Mouse (Mus musculus) heart, embryonic 12.5 days (tissue): ENCODE measurements at regions not wholly inside any gene's neighbourhood (a gene's known extent, or its start where the extent isn't known, plus 50 kb on each side); places are given as distances from the start of the nearest gene placed in this dataset.

ENCODE experiments used
- ATAC-seq: fragments of 200-750 bp; cut with Nextera tagmentation; 2 replicates; pipeline ENCODE4 v1.8.0; 2017; ENCODE audit warnings: moderate TSS enrichment, moderate library complexity; ENCODE audit not compliant: insufficient number of reproducible peaks, low FRiP score
- H3K27ac ChIP-seq: fragments of 300-500 bp; sonication (generic); 2 replicates; pipeline ENCODE4 v1.5.1; 2016; ENCODE audit warnings: mild to moderate bottlenecking, moderate library complexity; ENCODE audit not compliant: poor library complexity, severe bottlenecking
- H3K27me3 ChIP-seq: fragments of 300-500 bp; sonication (generic); replicated peaks from 2 replicates; pipeline ENCODE4 v1.6.1; 2016; ENCODE audit warnings: mild to moderate bottlenecking, moderate library complexity
- H3K36me3 ChIP-seq: fragments of 300-500 bp; sonication (generic); 2 replicates; pipeline ENCODE4 v1.6.1; 2016; ENCODE audit warnings: mild to moderate bottlenecking, moderate library complexity
- H3K4me1 ChIP-seq: fragments of 300-500 bp; sonication (generic); replicated peaks from 2 replicates; pipeline ENCODE4 v1.6.1; 2016; ENCODE audit warnings: mild to moderate bottlenecking
- H3K4me2 ChIP-seq: fragments of 300-500 bp; sonication (generic); 2 replicates; pipeline ENCODE4 v1.6.1; 2016; ENCODE audit warnings: mild to moderate bottlenecking, moderate library complexity
- H3K4me3 ChIP-seq: fragments of 300-500 bp; sonication (generic); 2 replicates; pipeline ENCODE4 v1.5.1; 2016; ENCODE audit warnings: mild to moderate bottlenecking
- H3K9ac ChIP-seq: fragments of 300-500 bp; sonication (generic); 2 replicates; pipeline ENCODE4 v1.6.1; 2016; ENCODE audit warnings: mild to moderate bottlenecking, moderate library complexity
- H3K9me3 ChIP-seq: fragments of 300-500 bp; sonication (generic); replicated peaks from 2 replicates; pipeline ENCODE4 v1.6.1; 2016; ENCODE audit warnings: mild to moderate bottlenecking, moderate library complexity
- WGBS: fragments of 180-500 bp; shearing (Covaris S2); methylation state at CpG from one replicate; pipeline ENCODE4 v1.1.7; 2016; 5-methylcytosine and 5-hydroxymethylcytosine counted together

DNA sequence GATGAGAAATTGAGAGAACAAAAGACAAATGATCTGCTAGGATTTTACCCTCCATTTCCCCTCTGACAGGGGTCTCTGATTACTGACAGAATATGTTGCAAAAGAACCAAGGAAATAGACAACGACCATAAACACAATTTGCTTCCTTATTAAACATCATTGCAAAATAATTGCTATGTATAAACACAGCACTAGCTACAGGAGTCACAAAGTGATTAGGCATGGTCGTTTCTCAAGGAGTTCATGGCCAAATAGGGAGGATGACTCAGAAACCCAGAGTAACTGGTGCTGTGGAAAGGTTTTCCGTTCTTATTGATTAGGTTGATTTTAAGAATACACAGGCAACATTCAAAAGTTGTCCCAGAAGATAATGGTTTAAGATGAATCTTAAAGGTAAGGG, 180.4 kb downstream of the Gm12728 start:
- peaks cover 6% of the 10 kb centered on the region; the same call in 1 of the 2 replicates for H3K27me3 ChIP-seq
- H3K4me2 ChIP-seq, result no peak overlapping the region
- no peak overlapping the region for H3K27ac ChIP-seq
- no peaks in the 10 kb centered on the region for H3K36me3 ChIP-seq
- no peaks in the 10 kb centered on the region for H3K9me3 ChIP-seq
- 64% methylated on average over 3 of the region's 3 CpGs for WGBS
- H3K9ac ChIP-seq, result no peak overlapping the region
- no peak overlapping the region for H3K4me3 ChIP-seq
- ATAC-seq, result no peak
- H3K4me1 ChIP-seq, result no peaks in the 10 kb centered on the region

- Histone ChIP-seq H3K4me3 (no peak overlapping the region), H3K27ac (no peak overlapping the region), H3K4me1 (no peaks in the 10 kb centered on the region), H3K36me3 (no peaks in the 10 kb centered on the region), H3K27me3 (no peaks in the 10 kb centered on the region), H3K9me3 (no peaks in the 10 kb centered on the region), H3K9ac (no peak overlapping the region), H3K4me2 (no peak overlapping the region)
- 82% methylated on average over 3 of the region's 3 CpGs for WGBS
- no peak for ATAC-seq
Observed at GRCm38 (mm10) chr4:105972736-105973135, 183.1 kb downstream of the Gm12728 start.

DNA sequence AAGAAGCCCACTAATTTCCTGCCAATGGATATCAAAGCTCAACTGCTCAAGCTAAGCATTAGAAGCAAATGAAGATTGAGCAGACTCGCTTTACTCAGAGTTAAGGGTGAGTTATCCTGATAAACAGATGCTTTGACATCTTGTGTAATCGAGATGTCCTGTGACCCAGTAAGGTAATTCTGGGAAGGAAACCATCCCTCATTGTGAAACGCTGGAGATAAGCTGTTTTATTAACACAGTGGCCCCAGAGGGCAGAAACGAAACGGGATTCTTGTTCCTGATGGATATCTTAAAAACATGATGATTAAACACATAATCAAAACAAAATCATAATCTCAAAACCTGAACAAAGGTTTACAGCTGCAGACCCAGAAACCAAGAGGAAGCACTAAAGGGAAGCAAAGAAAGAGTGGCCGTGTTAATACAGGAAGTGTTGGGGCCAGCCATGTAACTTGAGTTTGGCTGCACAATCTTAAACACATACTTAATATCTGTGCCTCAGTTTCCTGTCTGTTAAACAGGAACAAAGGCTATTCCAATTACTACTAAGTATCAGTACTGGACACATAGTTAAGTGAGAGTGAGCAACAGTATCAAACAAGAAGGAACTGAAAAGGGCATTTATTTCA, 184.2 kb downstream of the Gm12728 start:
- H3K4me1 ChIP-seq, result no peaks in the 10 kb centered on the region
- H3K9me3 ChIP-seq, result no peaks in the 10 kb centered on the region
- no peak overlapping the region for H3K27ac ChIP-seq
- no peaks in the 10 kb centered on the region for H3K36me3 ChIP-seq
- no peak overlapping the region for H3K9ac ChIP-seq
- no peaks in the 10 kb centered on the region for H3K27me3 ChIP-seq
- no peak for ATAC-seq
- 51% methylated on average over 6 of the region's 6 CpGs for WGBS
- no peak overlapping the region for H3K4me2 ChIP-seq
- H3K4me3 ChIP-seq, result no peak overlapping the region

- H3K4me2 ChIP-seq, result no peak overlapping the region
- ATAC-seq, result no peak
- H3K27me3 ChIP-seq, result no peaks in the 10 kb centered on the region
- H3K4me1 ChIP-seq, result no peaks in the 10 kb centered on the region
- 71% methylated on average over 4 of the region's 4 CpGs for WGBS
- H3K9ac ChIP-seq, result no peak overlapping the region
- H3K9me3 ChIP-seq, result no peaks in the 10 kb centered on the region
- no peak overlapping the region for H3K4me3 ChIP-seq
- no peaks in the 10 kb centered on the region for H3K36me3 ChIP-seq
- no peak overlapping the region for H3K27ac ChIP-seq
Observed at GRCm38 (mm10) chr4:105974948-105975347, 185.3 kb downstream of the Gm12728 start.

DNA sequence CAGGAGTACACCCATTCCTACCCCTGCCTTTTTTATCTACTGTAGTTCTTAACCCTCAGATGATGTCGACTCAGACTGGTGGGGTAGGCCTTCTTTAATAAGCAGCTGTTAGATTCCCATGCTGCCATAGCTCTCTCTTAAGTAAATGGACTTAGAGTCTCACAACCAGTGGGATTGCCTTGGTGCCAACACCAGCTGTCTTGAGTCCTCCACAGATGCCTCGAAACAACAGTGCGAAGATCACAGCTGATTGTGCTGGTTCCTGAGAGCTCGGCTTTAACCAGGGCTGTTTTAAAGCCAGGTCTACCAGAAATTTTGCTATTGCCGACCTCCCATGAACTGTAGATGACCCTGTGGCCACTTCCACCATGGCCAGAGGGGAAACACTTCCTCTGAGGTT, 189.4 kb downstream of the Gm12728 start:
- 77% methylated on average over 5 of the region's 5 CpGs for WGBS

DNA sequence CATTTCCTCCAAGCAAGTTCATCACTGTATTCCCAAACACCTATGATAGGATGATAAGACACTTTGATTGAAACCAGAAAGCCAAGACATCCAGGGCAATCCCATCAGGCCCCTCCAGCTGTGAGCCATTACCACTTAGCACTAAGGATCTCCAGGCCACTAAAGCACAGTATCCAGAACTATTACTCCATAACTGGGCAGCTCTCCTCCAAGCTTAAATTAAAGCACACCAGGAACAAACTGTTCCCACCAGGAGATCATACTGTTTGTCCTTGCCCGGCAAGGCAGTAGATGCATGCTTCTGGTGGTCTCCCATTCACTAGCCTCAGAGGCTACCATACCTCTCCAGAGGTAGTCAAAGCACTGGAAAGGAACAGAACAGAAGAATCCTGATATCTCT, 193.3 kb downstream of the Gm12728 start:
- peaks cover 4% of the 10 kb centered on the region; the same call in 1 of the 2 replicates for H3K27me3 ChIP-seq
- no peaks in the 10 kb centered on the region for H3K4me1 ChIP-seq
- no peak overlapping the region for H3K27ac ChIP-seq
- no peaks in the 10 kb centered on the region for H3K9me3 ChIP-seq
- no peaks in the 10 kb centered on the region for H3K36me3 ChIP-seq
- no peak overlapping the region for H3K9ac ChIP-seq
- H3K4me2 ChIP-seq, result no peak overlapping the region
- 52% methylated on average over 1 of the region's 1 CpGs for WGBS
- ATAC-seq, result no peak
- H3K4me3 ChIP-seq, result no peak overlapping the region

More for the DNA sequence above, 189.4 kb downstream of the Gm12728 start:
- H3K9me3 ChIP-seq, result no peaks in the 10 kb centered on the region
- no peak overlapping the region for H3K27ac ChIP-seq
- H3K4me3 ChIP-seq, result no peak overlapping the region
- no peaks in the 10 kb centered on the region for H3K4me1 ChIP-seq
- no peak for ATAC-seq
- H3K4me2 ChIP-seq, result no peak overlapping the region
- H3K27me3 ChIP-seq, result 0 out of 2 replicates have a peak, but pooled peaks cover 4% of the 10 kb centered on the region
- H3K9ac ChIP-seq, result no peak overlapping the region
- H3K36me3 ChIP-seq, result no peaks in the 10 kb centered on the region

DNA sequence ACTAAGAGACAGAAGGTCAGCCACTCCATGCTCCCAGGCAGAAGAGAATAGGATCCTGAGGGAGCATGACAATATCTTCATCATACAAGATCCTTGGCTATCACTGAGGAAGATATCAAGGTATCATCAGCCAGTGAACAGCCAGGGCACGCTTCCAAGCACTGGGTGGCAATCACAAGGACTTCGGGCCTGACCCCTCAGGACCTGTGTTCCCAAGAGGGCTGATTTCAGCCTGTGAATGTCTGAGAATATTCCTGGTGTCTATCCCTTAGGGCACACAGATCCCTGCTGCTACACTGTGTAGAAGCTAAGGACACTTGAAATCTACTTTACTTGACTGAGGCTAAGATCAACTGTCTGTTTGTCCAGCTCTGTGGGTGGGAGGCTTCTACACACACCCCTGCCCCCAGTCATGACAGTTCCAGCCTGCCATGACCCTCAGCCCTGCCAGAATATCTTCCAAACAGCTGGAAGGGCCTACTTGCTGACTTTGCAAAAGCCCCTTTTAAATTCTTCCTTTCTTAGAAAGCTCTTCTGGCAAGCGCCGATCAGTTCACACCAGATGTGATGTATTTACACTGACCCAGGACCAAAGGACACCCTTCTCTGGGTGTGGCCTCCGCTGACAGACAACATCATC, 198.4 kb downstream of the Gm12728 start:
- Histone ChIP-seq H3K9ac (no peak overlapping the region), H3K4me2 (no peak overlapping the region), H3K9me3 (no peaks in the 10 kb centered on the region), H3K4me3 (no peak overlapping the region), H3K27ac (no peak overlapping the region), H3K27me3 (no peaks in the 10 kb centered on the region; the same call in 1 of the 2 replicates), H3K4me1 (no peaks in the 10 kb centered on the region), H3K36me3 (no peaks in the 10 kb centered on the region)
- ATAC-seq, result no peak
- 76% methylated on average over 5 of the region's 5 CpGs for WGBS

DNA sequence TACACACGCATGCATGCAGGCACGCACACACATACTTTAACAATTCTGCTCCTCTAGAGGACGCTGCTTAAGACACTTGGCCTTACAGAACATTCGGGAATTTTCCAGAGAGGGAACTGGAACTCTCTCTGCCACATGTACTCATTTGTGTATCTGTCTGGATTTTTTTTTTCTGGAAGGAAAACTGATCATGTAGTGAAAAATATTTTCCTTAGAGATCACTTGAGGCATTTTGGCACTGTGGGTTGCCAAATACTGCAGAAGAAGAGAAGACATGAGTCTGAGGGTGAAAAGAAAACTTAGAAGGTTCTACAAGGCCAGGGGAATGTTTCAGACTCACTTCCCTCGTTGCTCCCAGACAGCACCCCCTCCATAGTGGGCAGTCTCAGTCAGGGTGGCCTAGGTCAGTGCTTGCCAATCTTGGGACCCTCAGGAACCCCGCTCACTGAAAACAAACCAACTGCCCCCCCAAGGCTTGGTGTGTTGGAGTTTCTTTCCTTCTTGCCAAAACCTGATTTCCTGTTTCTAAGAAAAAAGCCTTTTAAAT, 203.0 kb downstream of the Gm12728 start:
- WGBS, result 81% methylated on average over 6 of the region's 6 CpGs
- Histone ChIP-seq H3K4me1 (no peaks in the 10 kb centered on the region), H3K9ac (no peak overlapping the region), H3K27me3 (no peaks in the 10 kb centered on the region), H3K4me2 (no peak overlapping the region), H3K4me3 (no peak overlapping the region), H3K27ac (no peak overlapping the region), H3K36me3 (no peaks in the 10 kb centered on the region), H3K9me3 (no peaks in the 10 kb centered on the region)
- ATAC-seq, result no peak

GRCm38 (mm10) chr4:105994390-105994798, 204.7 kb downstream of the Gm12728 start:
- no peaks in the 10 kb centered on the region; the same call in 1 of the 2 replicates for H3K27me3 ChIP-seq
- WGBS, result 76% methylated on average over 14 of the region's 14 CpGs
- H3K9me3 ChIP-seq, result no peaks in the 10 kb centered on the region
- no peaks in the 10 kb centered on the region for H3K36me3 ChIP-seq
- no peak overlapping the region for H3K4me3 ChIP-seq
- no peak overlapping the region for H3K27ac ChIP-seq
- no peaks in the 10 kb centered on the region for H3K4me1 ChIP-seq
- no peak for ATAC-seq
- H3K4me2 ChIP-seq, result no peak overlapping the region
- H3K9ac ChIP-seq, result no peak overlapping the region

DNA sequence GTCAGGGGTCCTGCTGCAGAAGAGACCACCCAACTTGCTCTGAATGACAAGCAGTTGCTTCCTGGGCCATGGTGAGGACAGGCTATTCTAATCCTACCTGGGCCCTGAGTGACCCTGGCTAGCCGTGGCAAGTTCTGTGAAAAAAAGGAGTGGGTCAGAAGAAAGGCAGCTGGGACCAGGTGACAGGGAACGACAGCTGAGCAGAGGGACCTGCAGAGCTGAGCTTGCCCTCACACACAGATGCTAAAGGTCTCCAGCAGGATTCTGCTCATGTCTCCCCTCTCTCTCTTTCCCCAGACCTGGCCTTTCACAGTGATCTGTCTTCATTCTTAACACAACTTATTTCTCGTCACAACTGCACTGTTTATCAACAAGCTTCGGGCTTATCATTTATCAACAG, 206.4 kb downstream of the Gm12728 start:
- no peaks in the 10 kb centered on the region for H3K36me3 ChIP-seq
- no peak overlapping the region for H3K27ac ChIP-seq
- no peak overlapping the region for H3K4me3 ChIP-seq
- ATAC-seq, result no peak
- no peaks in the 10 kb centered on the region for H3K9me3 ChIP-seq
- no peak overlapping the region for H3K9ac ChIP-seq
- no peak overlapping the region for H3K4me2 ChIP-seq
- H3K27me3 ChIP-seq, result no peaks in the 10 kb centered on the region; the same call in 1 of the 2 replicates
- WGBS, result 34% methylated on average over 4 of the region's 4 CpGs
- no peaks in the 10 kb centered on the region for H3K4me1 ChIP-seq

- WGBS, result 72% methylated on average over 3 of the region's 3 CpGs
- ATAC-seq, result no peak
Observed at GRCm38 (mm10) chr4:105996893-105997630, 207.4 kb downstream of the Gm12728 start.

More at GRCm38 (mm10) chr4:105996893-105997630, 207.4 kb downstream of the Gm12728 start:
- Histone ChIP-seq H3K9ac (no peak overlapping the region), H3K36me3 (no peaks in the 10 kb centered on the region), H3K27ac (no peak overlapping the region), H3K4me1 (no peaks in the 10 kb centered on the region), H3K4me2 (no peak overlapping the region), H3K27me3 (no peaks in the 10 kb centered on the region; the same call in 1 of the 2 replicates), H3K9me3 (no peaks in the 10 kb centered on the region), H3K4me3 (no peak overlapping the region)
